In genomic region chr9:16028394-16028911, GRCm38 (mm10) we compare ENCODE assay signal across 7 mouse cellular contexts.
DNase-seq lines count a peak whose midpoint lies in the region.

No protein-coding gene starts in this region.

- peak; percentile 32 to 34 for DNase-seq in kidney, postnatal 4 days
- no peak for DNase-seq in kidney, adult 11 months
- peak; percentile 19 for DNase-seq in gastrocnemius, postnatal 10 days
- DNase-seq in layer of hippocampus, adult 9-11 months: peak; percentile 43
- peak; percentile 38 for DNase-seq in right cerebral cortex, postnatal 25 days
- DNase-seq in thymus, postnatal 10 days (ENCODE audit: low spot score in 2 of 2): no peak
- no peak for DNase-seq in lung, postnatal 4 days

Comparison
In these comparisons a context has a peak if more than half of its experiments do, and no peak if none do; other contexts are left out.
1. DNase-seq: peak in kidney, postnatal 4 days (2 of 2), gastrocnemius, postnatal 10 days (single experiment), layer of hippocampus, adult 9-11 months (single experiment) and right cerebral cortex, postnatal 25 days (single experiment); none in kidney, adult 11 months (single experiment), thymus, postnatal 10 days (0 of 2) and lung, postnatal 4 days (0 of 2).